ENCODE assay signal across 27 mouse cellular contexts in the genomic region with DNA sequence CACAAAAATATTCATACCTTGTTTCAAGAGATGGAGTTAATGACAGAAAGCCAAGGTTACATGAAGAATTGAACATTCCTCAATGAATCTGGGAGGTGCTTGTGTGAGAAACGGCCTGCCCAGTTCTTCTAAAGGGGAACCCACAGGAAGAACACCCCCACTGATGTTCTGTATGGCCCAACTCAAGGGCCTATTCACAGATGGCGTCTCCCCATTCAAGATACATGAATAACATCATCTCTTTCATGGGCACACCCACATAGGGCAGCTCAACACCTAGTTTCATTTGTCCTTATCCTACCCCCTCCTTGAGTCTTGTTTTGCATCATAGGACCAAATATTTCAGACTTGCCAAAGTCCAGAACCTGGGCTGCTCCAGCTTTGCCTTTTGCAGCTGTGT. TPM values are rescaled to one million over a fixed set of nuclear protein-coding genes. Genes with fewer than 3 reads are reported as not detected.
DNase-seq lines count a peak whose midpoint lies in the region; ATAC-seq lines count a peak whose summit lies in the region.
"Had no signal": no experiment of that assay in that cellular context is flagged by ENCODE, and none has a peak within 500 bp of the region (broad histone marks: within the 10 kb centered on the region; RNA-seq: fewer than 3 reads in every experiment).

No protein-coding gene starts in this region.

- H3K9me3 ChIP-seq in intestine, embryonic 15.5 days, result no peaks in the 10 kb centered on the region
- H3K9me3 ChIP-seq: G1E had no signal

- no peak overlapping the region for H3K4me2 ChIP-seq in intestine, embryonic 15.5 days (replicated peaks)

- no peaks in the 10 kb centered on the region for H3K36me3 ChIP-seq in intestine, embryonic 15.5 days
- H3K36me3 ChIP-seq: G1E had no signal

- 91% methylated on average over 2 of the region's 2 CpGs for WGBS in intestine, embryonic 15.5 days

- ATAC-seq in intestine, embryonic 15.5 days, result no peak
- ATAC-seq: activated CD4-positive, CD25-positive, alpha-beta regulatory T cell, adult 4 months; CD4-positive, CD25-positive, alpha-beta regulatory T cell, adult 4 months; Patski had no signal

- H3K4me1 ChIP-seq in intestine, embryonic 15.5 days (replicated peaks), result 0 out of 2 replicates have a peak, but pooled peaks cover 3% of the 10 kb centered on the region

- no peak overlapping the region for H3K9ac ChIP-seq in intestine, embryonic 15.5 days

- DNase-seq in ES-CJ7 (ENCODE audit: low read depth, low spot score) (peak; percentile 84), R1 (ENCODE audit: low read depth, low spot score) (peak; percentile 61), WW6 (ENCODE audit: low read depth, low spot score) (peak; percentile 26), ZHBTc4 (ENCODE audit: low read depth, low spot score) (peak; percentile 80)
- no peak for DNase-seq in heart, postnatal 25 days (ENCODE audit: low spot score)
- no peak for DNase-seq in kidney, adult 11 months
- DNase-seq in cerebellum, postnatal 36 days, result no peak
- DNase-seq: adrenal gland, adult 2 months; adrenal gland, adult 8-10 months; adrenal gland, postnatal 10 days; adrenal gland, postnatal 14 days; adrenal gland, postnatal 25 days; adrenal gland, postnatal 36 days; B cell, adult 2 months; cerebellum, adult 11 months; cerebellum, adult 11-12 months; cerebellum, adult 18-20 months; cerebellum, adult 2 months; cerebellum, adult 8-10 months; cerebellum, adult 9-10 months had no signal

- H3K27ac ChIP-seq in intestine, embryonic 15.5 days, result no peak overlapping the region

- H3K4me3 ChIP-seq in intestine, embryonic 15.5 days (replicated peaks), result no peak overlapping the region

- H3K27me3 ChIP-seq in intestine, embryonic 15.5 days (replicated peaks), result no peaks in the 10 kb centered on the region
- H3K27me3 ChIP-seq: CH12.LX, Patski had no signal

- intact Hi-C loops in heart, postnatal 25 days (cut with DNase I), result no loop called here

RNA-seq across cellular contexts. Expression of gene Npr3, which starts 46.8 kb away (rescaled TPM):
- 6.3 and 8.1 TPM in 2 replicates for polyA plus RNA-seq in intestine, embryonic 15.5 days (2015; fragmentation: Nextera tagmentation; extraction: Ambion mirVana)
- 10 to 100 TPM; 34.0 to 38.2 TPM for total RNA-seq in heart, postnatal 25 days (2021)
- total RNA-seq: CH12.LX, MEL had no signal
- polyA plus RNA-seq: activated CD4-positive, CD25-positive, alpha-beta regulatory T cell, adult 4 months; CD4-positive, CD25-positive, alpha-beta regulatory T cell, adult 4 months; G1E had no signal

Comparison
In these comparisons a context has a peak if more than half of its experiments do, and no peak if none do; other contexts are left out.
1. DNase-seq: peak in ES-CJ7 (single experiment), R1 (single experiment), WW6 (single experiment) and ZHBTc4 (single experiment); none in heart, postnatal 25 days (single experiment), kidney, adult 11 months (single experiment) and cerebellum, postnatal 36 days (0 of 2).